Mouse (Mus musculus): ENCODE measurements around the gene Nup188.

The Nup188 gene

GRCm38 (mm10) chr2:30384814-30385213 lies 98.6 kb downstream of the Nup188 start:
- in situ Hi-C loops (cut with MboI, MseI) = no loop called here

- in situ Hi-C loops (cut with MboI, MseI) = no loop called here
Measured at GRCm38 (mm10) chr2:30385591-30385990, 99.4 kb downstream of the Nup188 start.

GRCm38 (mm10) chr2:30386913-30387312 lies 100.7 kb downstream of the Nup188 start:
- in situ Hi-C loops (cut with MboI, MseI) = no loop called here

- in situ Hi-C loops (cut with MboI, MseI) = no loop called here
Measured at GRCm38 (mm10) chr2:30389000-30389399, 102.8 kb downstream of the Nup188 start.

DNA sequence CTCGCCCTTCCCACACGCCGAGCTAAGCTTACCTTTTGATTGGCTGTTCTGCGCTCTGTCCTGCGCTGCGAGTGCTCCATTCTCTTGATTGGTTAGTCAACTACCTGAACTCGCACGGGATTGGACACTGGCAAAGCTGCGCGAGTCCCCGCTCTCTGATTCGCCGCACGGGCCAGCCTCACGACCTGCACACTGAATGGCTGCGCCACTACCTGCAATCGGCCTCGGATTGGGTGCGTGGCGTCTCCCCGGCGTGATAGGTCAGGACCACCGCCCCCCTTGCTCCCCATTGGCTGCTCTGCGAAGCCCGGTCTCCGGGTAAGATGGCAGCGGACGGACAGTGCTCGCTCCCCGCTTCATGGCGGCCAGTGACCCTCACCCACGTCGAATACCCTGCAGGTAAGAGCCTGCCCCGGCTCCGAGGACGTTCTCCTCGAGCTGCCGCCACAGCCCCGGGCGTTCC lies 105.9 kb downstream of the Nup188 start, which contains the start of gene Dolpp1:
Dolpp1 (plus strand) TSS at position 141 of the 463 bp plus-strand sequence.
- in situ Hi-C loops (cut with MboI, MseI) = no loop called here

DNA sequence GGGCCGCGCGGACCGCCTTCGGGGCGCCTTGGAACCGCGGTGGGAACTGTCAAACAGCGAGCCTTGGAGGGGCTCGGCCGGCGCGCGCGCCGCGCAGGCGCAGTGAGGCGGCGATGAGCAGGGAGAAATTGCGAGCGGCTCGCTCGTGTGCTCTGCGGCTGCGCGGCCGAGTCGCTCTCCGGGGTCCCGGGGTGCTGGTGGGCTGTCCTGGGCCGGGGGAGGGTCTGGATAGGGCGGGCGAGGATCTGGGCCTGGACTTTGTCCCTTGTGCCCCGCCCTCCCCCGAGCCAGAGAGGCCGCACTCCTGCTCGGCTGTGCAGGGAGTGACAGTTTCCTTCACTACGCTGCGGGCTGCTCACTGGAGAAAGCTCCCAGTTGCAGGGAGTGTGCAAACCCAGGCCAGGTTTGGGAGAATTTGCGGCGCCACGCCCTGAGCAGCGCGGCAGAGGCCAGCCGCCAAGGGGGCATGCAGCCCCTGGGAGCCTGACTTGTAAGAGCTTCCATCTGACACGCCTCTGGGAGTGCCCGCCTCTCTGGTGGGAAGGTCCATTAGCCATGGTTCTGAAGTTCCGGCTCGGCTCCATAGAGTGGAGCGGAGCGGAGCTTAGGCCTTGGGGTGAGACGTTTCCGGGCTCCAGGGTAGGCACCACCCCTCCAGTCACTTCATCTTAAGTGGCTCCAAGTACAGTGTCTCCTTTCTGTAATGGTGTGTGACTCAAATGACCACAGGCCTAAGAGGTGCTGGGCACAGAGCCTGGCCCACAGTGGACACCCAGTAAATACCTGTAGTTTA lies 106.6 kb downstream of the Nup188 start:
- in situ Hi-C loops (cut with MboI, MseI) = no loop called here

DNA sequence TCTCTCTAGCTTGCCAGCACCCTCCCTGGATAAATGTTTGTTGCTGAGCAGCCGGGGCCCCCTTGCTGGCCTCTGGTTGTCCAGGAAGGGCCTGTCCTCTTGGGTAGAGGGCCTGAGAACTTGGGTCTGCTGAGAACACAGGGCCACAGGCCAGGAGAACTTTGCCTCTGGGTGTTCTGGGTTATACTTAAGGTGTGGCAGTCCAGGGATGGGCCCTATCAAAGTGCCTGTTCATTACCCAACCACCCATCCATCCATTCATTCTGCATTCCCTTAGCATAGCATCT lies 107.1 kb downstream of the Nup188 start:
- in situ Hi-C loops (cut with MboI, MseI) = no loop called here

Data from regulatory T cell (primary cell).